Mouse (Mus musculus) midbrain, postnatal 0 days (tissue): ENCODE results near the gene Dhrs1. TPM values are rescaled to one million over a fixed set of nuclear protein-coding genes. Genes with fewer than 3 reads are reported as not detected.

Source experiments
- ATAC-seq: fragments of 200-750 bp; cut with Nextera tagmentation; 2 replicates; pipeline ENCODE4 v1.8.0; 2017; ENCODE audit warnings: moderate number of reproducible peaks, mild to moderate bottlenecking, moderate TSS enrichment, moderate library complexity; ENCODE audit not compliant: low FRiP score
- DNase-seq: peaks from one replicate; pipeline ENCODE4 v3.0.0-alpha.2; 2015; ENCODE audit warnings: low spot score
- H3K27ac ChIP-seq: fragments of 300-500 bp; sonication (generic); 2 replicates; pipeline ENCODE4 v1.5.1; 2014; ENCODE audit warnings: low read depth, mild to moderate bottlenecking, low read length, mixed read lengths
- H3K27me3 ChIP-seq: fragments of 300-500 bp; sonication (generic); 2 replicates; pipeline ENCODE4 v1.6.1; 2014; ENCODE audit warnings: low read length, control low read depth, mixed read lengths; ENCODE audit not compliant: insufficient read depth
- H3K36me3 ChIP-seq: fragments of 300-500 bp; sonication (generic); 2 replicates; pipeline ENCODE4 v1.6.1; 2014; ENCODE audit warnings: low read length, control low read depth, mixed read lengths; ENCODE audit not compliant: insufficient read depth
- H3K4me1 ChIP-seq: fragments of 300-500 bp; sonication (generic); 2 replicates; pipeline ENCODE4 v1.6.1; 2014; ENCODE audit warnings: mild to moderate bottlenecking, control low read depth, antibody characterized with exemption, low read length, mixed read lengths; ENCODE audit not compliant: insufficient read depth
- H3K4me2 ChIP-seq: fragments of 300-500 bp; sonication (generic); 2 replicates; pipeline ENCODE4 v1.6.1; 2014; ENCODE audit warnings: low read depth, mild to moderate bottlenecking, low read length, mixed read lengths; ENCODE audit not compliant: poor library complexity, severe bottlenecking
- H3K4me3 ChIP-seq: fragments of 300-500 bp; sonication (generic); 2 replicates; pipeline ENCODE4 v1.5.1; 2014; ENCODE audit warnings: low read depth, mild to moderate bottlenecking, low read length, moderate library complexity
- H3K9ac ChIP-seq: fragments of 300-500 bp; sonication (generic); replicated peaks from 2 replicates; pipeline ENCODE4 v1.6.1; 2014; ENCODE audit warnings: mild to moderate bottlenecking, low read length, moderate library complexity, mixed read lengths; ENCODE audit not compliant: poor library complexity, severe bottlenecking
- H3K9me3 ChIP-seq: fragments of 300-500 bp; sonication (generic); 2 replicates; pipeline ENCODE4 v1.6.1; 2016; ENCODE audit warnings: low read length, control low read depth
- CTCF ChIP-seq: IDR thresholded peaks from 2 replicates; pipeline ENCODE4 v1.5.1; 2016; ENCODE audit warnings: antibody characterized with exemption, mild to moderate bottlenecking
- WGBS: fragments of 180-500 bp; shearing (Covaris S2); extraction: QIAGEN DNeasy Blood & Tissue Kit; methylation state at CpG from one replicate; pipeline ENCODE4 v1.1.7; 2014; 5-methylcytosine and 5-hydroxymethylcytosine counted together
- polyA plus RNA-seq: library from polyadenylated mRNA; unstranded; fragments of >200 nt; fragmentation: Nextera tagmentation; extraction: Ambion mirVana; gene quantifications from 2 replicates; pipeline ENCODE4 v1.2.1, GENCODE M21; 2015
- total RNA-seq: library from RNA; depleted of rRNA; stranded (reverse); fragments of >200 nt; gene quantifications from 2 replicates; pipeline ENCODE4 v1.2.3, GENCODE M21; 2014

The Dhrs1 gene
- total and polyA plus RNA-seq, 2 experiments from 2014 or later: 72.0 to 94.0 TPM

- Histone ChIP-seq H3K27me3 (peaks cover 2% of the 10 kb centered on the region; the same call in 1 of the 2 replicates), H3K4me2 (no peak overlapping the region), H3K4me3 (no peak overlapping the region), H3K36me3 (no peaks in the 10 kb centered on the region), H3K27ac (peak overlapping the region; percentile 59), H3K9me3 (no peaks in the 10 kb centered on the region), H3K9ac (no peak overlapping the region), H3K4me1 (no peaks in the 10 kb centered on the region)
- peak; percentile 30 for DNase-seq
- peak; percentile 47; the same call in 1 of the 2 replicates for ATAC-seq
- 66% methylated on average over 7 of the region's 7 CpGs for WGBS
- no peak for TF ChIP-seq CTCF
Observed at GRCm38 (mm10) chr14:55730116-55730515, 15.4 kb downstream of the Dhrs1 start.

GRCm38 (mm10) chr14:55727889-55728685 lies 17.4 kb downstream of the Dhrs1 start:
- Histone ChIP-seq H3K27ac (no peak overlapping the region), H3K9me3 (no peaks in the 10 kb centered on the region), H3K4me1 (no peaks in the 10 kb centered on the region), H3K4me2 (no peak overlapping the region), H3K9ac (no peak overlapping the region), H3K36me3 (no peaks in the 10 kb centered on the region), H3K27me3 (no peaks in the 10 kb centered on the region), H3K4me3 (no peak overlapping the region)
- WGBS: 69% methylated on average over 8 of the region's 8 CpGs
- no peak for TF ChIP-seq CTCF
- ATAC-seq: no peak
- DNase-seq: no peak

- ATAC-seq (no peak), DNase-seq (no peak)
- Histone ChIP-seq H3K4me2 (no peak overlapping the region), H3K4me3 (no peak overlapping the region), H3K4me1 (peaks cover under 1% of the 10 kb centered on the region; the same call in 1 of the 2 replicates), H3K27ac (no peak overlapping the region), H3K9ac (no peak overlapping the region), H3K27me3 (no peaks in the 10 kb centered on the region), H3K9me3 (no peaks in the 10 kb centered on the region), H3K36me3 (no peaks in the 10 kb centered on the region)
- TF ChIP-seq CTCF: no peak
Observed at GRCm38 (mm10) chr14:55726261-55726660, 19.2 kb downstream of the Dhrs1 start.

- H3K4me1 ChIP-seq: peaks cover 5% of the 10 kb centered on the region; the same call in 1 of the 2 replicates
- no peak for ATAC-seq
- H3K4me2 ChIP-seq: no peak overlapping the region
- no peak overlapping the region for H3K27ac ChIP-seq
- H3K9me3 ChIP-seq: no peaks in the 10 kb centered on the region
- 69% methylated on average over 8 of the region's 8 CpGs for WGBS
- peaks cover 8% of the 10 kb centered on the region; the same call in 1 of the 2 replicates for H3K36me3 ChIP-seq
- H3K9ac ChIP-seq: no peak overlapping the region
- no peak overlapping the region for H3K4me3 ChIP-seq
- H3K27me3 ChIP-seq: no peaks in the 10 kb centered on the region
- no peak for TF ChIP-seq CTCF
- DNase-seq: no peak
Observed at GRCm38 (mm10) chr14:55724411-55724871, 21.0 kb downstream of the Dhrs1 start.

GRCm38 (mm10) chr14:55723433-55723832 lies 22.1 kb downstream of the Dhrs1 start:
- peaks cover 5% of the 10 kb centered on the region; the same call in 1 of the 2 replicates for H3K4me1 ChIP-seq
- no peak for TF ChIP-seq CTCF
- no peak overlapping the region for H3K27ac ChIP-seq
- DNase-seq (no peak), ATAC-seq (no peak)
- H3K9ac ChIP-seq: no peak overlapping the region
- H3K9me3 ChIP-seq: no peaks in the 10 kb centered on the region
- no peaks in the 10 kb centered on the region for H3K27me3 ChIP-seq
- H3K36me3 ChIP-seq: peaks cover 9% of the 10 kb centered on the region; the same call in 1 of the 2 replicates
- no peak overlapping the region for H3K4me2 ChIP-seq
- 94% methylated on average over 7 of the region's 7 CpGs for WGBS
- no peak overlapping the region for H3K4me3 ChIP-seq

GRCm38 (mm10) chr14:55722438-55722945 lies 23.0 kb downstream of the Dhrs1 start:
- Histone ChIP-seq H3K4me2 (peak overlapping the region; percentile 68), H3K27ac (peak overlapping the region; percentile 48; the same call in 1 of the 2 replicates), H3K9ac (peak overlapping the region; percentile 55), H3K36me3 (peaks cover 15% of the 10 kb centered on the region), H3K27me3 (no peaks in the 10 kb centered on the region), H3K4me3 (peak overlapping the region; percentile 45; the same call in 1 of the 2 replicates), H3K9me3 (no peaks in the 10 kb centered on the region), H3K4me1 (peaks cover 5% of the 10 kb centered on the region; the same call in 1 of the 2 replicates)
- DNase-seq: no peak
- ATAC-seq: peak; percentile 14
- 49% methylated on average over 8 of the region's 8 CpGs for WGBS
- no peak for TF ChIP-seq CTCF
